Mouse (Mus musculus) spleen, adult 2 months (tissue): ENCODE data around the gene Isg20.

Source experiments
- CTCF ChIP-seq: fragments of 200-500 bp; IDR thresholded peaks from 2 replicates; pipeline ENCODE4 v1.5.1; 2011; ENCODE audit warnings: mild to moderate bottlenecking, inconsistent platforms; ENCODE audit not compliant: insufficient read depth, insufficient read length, insufficient replicate concordance; ENCODE audit errors: extremely low read depth
- POLR2A ChIP-seq: fragments of 200-500 bp; IDR thresholded peaks from 2 replicates; pipeline ENCODE4 v1.6.1; 2011; ENCODE audit warnings: low read depth, low read length, inconsistent platforms

DNA sequence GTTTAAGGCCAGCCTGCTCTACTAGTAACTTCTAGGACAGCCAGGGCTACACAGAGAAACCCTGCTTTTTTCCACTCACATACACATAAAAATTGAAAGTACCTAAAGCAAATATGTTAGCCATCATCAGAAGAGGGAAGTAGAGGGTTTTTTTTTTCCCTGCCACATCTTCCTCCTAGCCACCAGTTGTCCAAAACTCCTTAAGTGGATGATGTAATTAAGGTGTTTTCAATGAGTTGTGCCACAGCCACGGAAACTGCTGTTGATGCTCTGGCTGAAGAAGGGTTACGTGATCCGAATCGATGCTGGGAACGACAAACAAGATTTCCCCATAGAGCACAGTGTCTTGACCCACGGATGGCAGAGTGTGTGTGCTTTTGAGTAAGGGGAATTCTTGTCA is 40.9 kb upstream of the Isg20 start:
- no peak for TF ChIP-seq POLR2A
- no peak for TF ChIP-seq CTCF
